Mouse (Mus musculus) liver, postnatal 0 days (tissue): ENCODE measurements around the gene Klhl26. TPM values are rescaled to one million over a fixed set of nuclear protein-coding genes. Genes with fewer than 3 reads are reported as not detected.

Source experiments
- ATAC-seq: fragments of 200-750 bp; cut with Nextera tagmentation; 2 replicates; pipeline ENCODE4 v1.8.0; 2017; ENCODE audit warnings: mild to moderate bottlenecking, moderate library complexity
- DNase-seq: peaks from one replicate; pipeline ENCODE4 v3.0.0-alpha.2; 2016
- H3K27ac ChIP-seq: fragments of 300-500 bp; sonication (generic); 2 replicates; pipeline ENCODE4 v1.5.1; 2014; ENCODE audit warnings: antibody characterized with exemption, moderate library complexity, mild to moderate bottlenecking, low read depth
- H3K27me3 ChIP-seq: fragments of 300-500 bp; sonication (generic); 2 replicates; pipeline ENCODE4 v1.6.1; 2014; ENCODE audit warnings: low read length, control low read depth, mixed read lengths; ENCODE audit not compliant: insufficient read depth
- H3K36me3 ChIP-seq: fragments of 300-500 bp; sonication (generic); replicated peaks from 2 replicates; pipeline ENCODE4 v1.6.1; 2014; ENCODE audit warnings: mild to moderate bottlenecking, control low read depth, low read length, moderate library complexity, mixed read lengths; ENCODE audit not compliant: insufficient read depth
- H3K4me1 ChIP-seq: fragments of 300-500 bp; sonication (generic); 2 replicates; pipeline ENCODE4 v1.6.1; 2014; ENCODE audit warnings: antibody characterized with exemption, mild to moderate bottlenecking, control low read depth; ENCODE audit not compliant: insufficient read depth
- H3K4me2 ChIP-seq: fragments of 300-500 bp; sonication (generic); 2 replicates; pipeline ENCODE4 v1.6.1; 2014; ENCODE audit warnings: low read depth, mild to moderate bottlenecking, low read length, moderate library complexity, mixed read lengths
- H3K4me3 ChIP-seq: fragments of 300-500 bp; sonication (generic); 2 replicates; pipeline ENCODE4 v1.5.1; 2014; ENCODE audit warnings: low read depth, low read length
- H3K9ac ChIP-seq: fragments of 300-500 bp; sonication (generic); replicated peaks from 2 replicates; pipeline ENCODE4 v1.6.1; 2014; ENCODE audit warnings: mild to moderate bottlenecking, moderate library complexity
- H3K9me3 ChIP-seq: fragments of 300-500 bp; sonication (generic); 2 replicates; pipeline ENCODE4 v1.6.1; 2016; ENCODE audit warnings: mild to moderate bottlenecking, control low read depth, low read length, mixed read lengths
- CTCF ChIP-seq: sonication (generic); IDR thresholded peaks from 2 replicates; pipeline ENCODE4 v1.5.1; 2016; ENCODE audit warnings: antibody characterized with exemption, low read depth
- EP300 ChIP-seq: IDR thresholded peaks from 2 replicates; pipeline ENCODE4 v1.6.1; 2016; ENCODE audit warnings: antibody characterized with exemption, low read depth, mild to moderate bottlenecking
- WGBS: fragments of 180-500 bp; shearing (Covaris S2); extraction: QIAGEN DNeasy Blood & Tissue Kit; methylation state at CpG from one replicate; pipeline ENCODE4 v1.1.7; 2014; ENCODE audit not compliant: insufficient replicate concordance; 5-methylcytosine and 5-hydroxymethylcytosine counted together
- polyA plus RNA-seq: library from polyadenylated mRNA; unstranded; fragments of >200 nt; fragmentation: Nextera tagmentation; extraction: Ambion mirVana; gene quantifications from 2 replicates; pipeline ENCODE4 v1.2.1, GENCODE M21; 2015

The Klhl26 gene
- polyA plus RNA-seq, 1 experiment from 2014 or later: 5.4 TPM

DNA sequence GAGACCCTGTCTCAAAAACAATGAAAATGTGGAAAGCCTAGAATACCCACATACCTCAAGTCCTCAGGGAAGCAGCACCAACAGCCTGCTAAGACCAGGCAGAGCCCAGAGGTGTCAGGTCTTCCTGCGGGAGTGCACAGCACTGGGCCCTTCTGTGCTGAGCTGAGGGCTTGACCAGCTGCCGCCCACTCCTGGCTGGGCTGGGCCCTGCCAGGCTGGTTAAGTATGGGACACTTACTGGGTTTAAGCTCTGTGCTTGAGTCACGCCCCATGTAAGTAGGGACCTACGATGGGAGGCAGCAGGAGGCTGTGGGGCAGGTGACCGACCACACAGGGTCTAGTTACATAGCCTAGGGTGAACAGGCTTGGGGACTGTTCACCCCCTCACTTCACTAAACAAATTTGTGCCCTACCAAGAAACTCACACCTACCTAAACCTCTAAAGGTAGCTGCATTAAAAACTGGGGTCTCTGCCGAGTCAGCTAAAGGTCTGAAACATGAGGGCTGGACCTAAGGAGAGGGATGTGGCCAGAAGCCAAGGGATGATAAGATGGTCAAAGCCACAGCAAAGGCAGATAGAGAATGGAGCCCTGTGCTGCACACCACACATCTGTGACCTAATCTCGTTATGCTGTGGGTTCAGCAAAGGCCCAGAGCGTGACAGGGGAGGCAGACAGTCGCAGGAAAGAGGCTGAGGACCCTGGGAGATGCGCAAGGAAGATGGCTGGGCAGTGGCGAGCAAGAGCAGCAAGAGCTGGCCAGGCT lies 56.7 kb downstream of the Klhl26 start:
- ATAC-seq: no peak

GRCm38 (mm10) chr8:70418954-70419353 lies 57.8 kb downstream of the Klhl26 start:
- no peak for ATAC-seq

More for the DNA sequence above, 56.7 kb downstream of the Klhl26 start:
- Histone ChIP-seq H3K4me1 (peaks cover 3% of the 10 kb centered on the region; the same call in 1 of the 2 replicates), H3K27me3 (no peaks in the 10 kb centered on the region), H3K4me3 (no peak overlapping the region), H3K27ac (no peak overlapping the region), H3K36me3 (no peaks in the 10 kb centered on the region), H3K9me3 (no peaks in the 10 kb centered on the region), H3K9ac (no peak overlapping the region), H3K4me2 (no peak overlapping the region)
- 70% methylated on average over 11 of the region's 11 CpGs for WGBS
- TF ChIP-seq CTCF (no peak), EP300 (no peak)
- no peak for DNase-seq

GRCm38 (mm10) chr8:70417914-70418313 lies 58.9 kb downstream of the Klhl26 start:
- Histone ChIP-seq H3K27me3 (no peaks in the 10 kb centered on the region), H3K9ac (no peak overlapping the region), H3K4me1 (peaks cover 10% of the 10 kb centered on the region), H3K4me2 (no peak overlapping the region), H3K27ac (no peak overlapping the region), H3K9me3 (no peaks in the 10 kb centered on the region), H3K4me3 (no peak overlapping the region), H3K36me3 (no peaks in the 10 kb centered on the region)
- TF ChIP-seq EP300: no peak
- TF ChIP-seq CTCF: no peak
- DNase-seq (no peak), ATAC-seq (no peak)
- 59% methylated on average over 10 of the region's 10 CpGs for WGBS

More at GRCm38 (mm10) chr8:70418954-70419353, 57.8 kb downstream of the Klhl26 start:
- H3K4me3 ChIP-seq: no peak overlapping the region
- H3K27me3 ChIP-seq: no peaks in the 10 kb centered on the region
- no peaks in the 10 kb centered on the region for H3K9me3 ChIP-seq
- DNase-seq: no peak
- H3K36me3 ChIP-seq: no peaks in the 10 kb centered on the region
- H3K4me1 ChIP-seq: peaks cover 5% of the 10 kb centered on the region
- no peak overlapping the region for H3K4me2 ChIP-seq
- TF ChIP-seq EP300: no peak
- TF ChIP-seq CTCF: no peak
- WGBS: 84% methylated on average over 14 of the region's 14 CpGs
- no peak overlapping the region for H3K27ac ChIP-seq
- no peak overlapping the region for H3K9ac ChIP-seq

DNA sequence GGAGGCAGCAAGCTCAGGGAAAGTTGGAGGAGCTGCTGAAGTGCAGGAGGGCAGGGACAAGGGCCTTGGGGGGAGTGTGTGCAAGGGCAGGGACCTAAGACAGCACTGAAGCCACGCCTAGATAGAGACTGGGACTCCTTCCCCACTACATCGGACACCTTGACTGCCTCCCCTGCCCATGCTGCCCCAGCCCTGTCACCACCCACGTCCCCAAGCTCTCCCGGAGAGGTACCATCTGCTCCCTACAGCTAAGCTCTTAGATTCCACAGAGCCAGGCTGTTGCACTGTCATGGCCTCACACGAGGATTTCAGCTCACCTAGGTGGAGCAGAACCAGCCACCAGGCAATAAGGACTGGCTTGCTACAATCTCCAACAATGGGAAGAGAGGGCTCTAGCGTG lies 59.8 kb downstream of the Klhl26 start:
- Histone ChIP-seq H3K4me2 (no peak overlapping the region), H3K36me3 (no peaks in the 10 kb centered on the region), H3K27ac (no peak overlapping the region), H3K27me3 (no peaks in the 10 kb centered on the region), H3K9ac (no peak overlapping the region), H3K4me1 (peaks cover 10% of the 10 kb centered on the region), H3K4me3 (no peak overlapping the region), H3K9me3 (no peaks in the 10 kb centered on the region)
- 59% methylated on average over 6 of the region's 6 CpGs for WGBS
- ATAC-seq (no peak), DNase-seq (no peak)
- TF ChIP-seq EP300: no peak
- no peak for TF ChIP-seq CTCF

DNA sequence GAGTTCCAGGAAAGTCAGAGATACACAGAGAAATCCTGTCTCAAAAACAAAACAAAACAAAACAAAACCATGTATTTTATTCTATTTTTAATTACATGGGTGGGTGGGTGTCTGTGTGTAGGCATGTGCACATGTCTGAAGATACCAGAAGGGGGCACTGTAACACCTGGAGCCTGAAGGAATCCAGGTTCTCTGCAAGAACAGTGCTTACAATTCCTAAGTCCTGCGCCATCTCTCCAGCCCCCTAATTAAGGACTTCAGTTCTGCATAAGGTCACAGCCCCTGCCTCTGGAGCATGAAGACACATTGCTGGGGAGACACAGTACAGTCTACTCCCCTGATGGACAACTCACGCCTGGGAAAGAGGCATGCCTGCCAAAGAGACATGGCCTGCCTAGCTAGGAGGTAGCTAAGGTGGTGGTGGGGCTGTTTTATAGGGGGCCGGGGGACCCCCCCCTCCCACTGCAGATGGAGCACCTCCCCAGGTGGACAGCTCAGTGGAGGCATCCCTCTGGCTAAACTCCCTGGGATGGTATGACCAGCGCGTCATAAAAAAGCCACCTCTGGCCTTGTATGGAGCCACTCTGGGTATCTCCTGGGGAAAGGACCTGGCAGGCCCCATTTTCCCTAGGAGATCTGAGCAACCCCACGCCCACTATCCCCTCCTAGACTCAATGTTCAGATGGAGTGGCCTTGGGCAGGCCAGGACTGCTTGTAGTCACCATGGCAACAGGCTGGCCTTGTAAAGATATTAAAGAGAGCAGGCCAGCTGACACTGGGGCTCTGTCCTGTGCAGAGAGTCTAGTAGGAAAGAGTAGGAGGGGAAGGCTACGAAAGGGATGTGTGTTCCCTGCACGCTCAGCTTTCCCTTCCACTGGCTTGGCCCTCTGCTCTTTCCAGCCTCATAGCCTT lies 61.0 kb downstream of the Klhl26 start:
- peaks cover 10% of the 10 kb centered on the region for H3K4me1 ChIP-seq
- peak overlapping the region; percentile 82; the same call in 1 of the 2 replicates for H3K27ac ChIP-seq
- 0 out of 2 replicates have a peak, but pooled peaks have one; percentile 31 for ATAC-seq
- no peak overlapping the region for H3K4me2 ChIP-seq
- H3K9ac ChIP-seq: no peak overlapping the region
- DNase-seq: no peak
- no peak overlapping the region for H3K4me3 ChIP-seq
- WGBS: 77% methylated on average over 8 of the region's 8 CpGs
- no peaks in the 10 kb centered on the region for H3K27me3 ChIP-seq
- TF ChIP-seq CTCF (peak; percentile 81), EP300 (no peak)
- no peaks in the 10 kb centered on the region for H3K36me3 ChIP-seq
- no peaks in the 10 kb centered on the region for H3K9me3 ChIP-seq

DNA sequence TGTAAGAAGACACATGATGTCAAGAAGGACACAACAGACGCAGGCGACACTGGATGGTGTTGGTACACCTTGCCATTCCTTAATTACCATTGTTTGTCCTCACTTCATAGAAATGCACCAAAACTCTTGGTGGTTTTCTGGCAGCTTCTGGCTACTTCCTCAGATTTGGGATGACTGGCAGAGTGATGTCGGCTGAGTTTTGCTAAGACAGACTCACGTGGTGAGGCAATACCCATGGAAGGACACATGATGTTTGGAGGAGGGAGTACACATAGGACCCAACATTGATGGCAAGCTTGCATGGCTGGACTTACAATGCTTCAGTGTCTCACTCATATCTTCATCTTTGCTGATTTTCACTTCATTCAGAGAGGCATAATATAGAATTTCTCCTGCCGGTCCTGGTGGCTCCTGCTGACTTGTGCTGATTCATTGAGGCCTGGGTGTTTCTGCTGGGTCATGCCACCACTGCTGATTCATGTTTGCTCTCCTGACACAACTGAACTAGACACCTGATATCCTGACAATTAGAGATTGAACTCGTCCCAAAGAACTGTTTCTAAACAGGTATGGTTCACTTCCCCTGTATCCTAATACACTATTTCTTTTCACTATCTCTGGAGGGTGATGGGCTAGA lies 62.3 kb downstream of the Klhl26 start:
- peak; percentile 85 for ATAC-seq
- Histone ChIP-seq H3K36me3 (no peaks in the 10 kb centered on the region), H3K4me2 (peak overlapping the region; percentile 50; the same call in 1 of the 2 replicates), H3K4me1 (peaks cover 10% of the 10 kb centered on the region), H3K27ac (peak overlapping the region; percentile 82), H3K9ac (no peak overlapping the region; the same call in 1 of the 2 replicates), H3K9me3 (no peaks in the 10 kb centered on the region), H3K4me3 (no peak overlapping the region), H3K27me3 (no peaks in the 10 kb centered on the region)
- 60% methylated on average over 6 of the region's 6 CpGs for WGBS
- DNase-seq: peak; percentile 49
- TF ChIP-seq CTCF: no peak
- peak; percentile 78 for TF ChIP-seq EP300
